Mouse (Mus musculus) forebrain, embryonic 14.5 days (tissue): Measurements from ENCODE around the gene C2cd4a. TPM values are rescaled to one million over a fixed set of nuclear protein-coding genes. Genes with fewer than 3 reads are reported as not detected.
A peak's percentile ranks its signal among the peaks of the same experiment; 100 is the strongest.

Source experiments
- ATAC-seq: fragments of 200-750 bp; cut with Nextera tagmentation; 2 replicates; pipeline ENCODE4 v1.8.0; 2017; ENCODE audit warnings: mild to moderate bottlenecking, moderate library complexity
- DNase-seq: peaks from one replicate; pipeline ENCODE4 v3.0.0-alpha.2; 2015; ENCODE audit warnings: low spot score
- H3K27ac ChIP-seq: fragments of 300-500 bp; sonication (generic); 2 replicates; pipeline ENCODE4 v1.5.1; 2014; ENCODE audit warnings: low read depth, mild to moderate bottlenecking, control low read depth, low read length, moderate library complexity
- H3K27me3 ChIP-seq: fragments of 300-500 bp; sonication (generic); replicated peaks from 2 replicates; pipeline ENCODE4 v1.6.1; 2014; ENCODE audit warnings: low read length, control low read depth, mixed read lengths; ENCODE audit not compliant: control insufficient read depth, insufficient read depth
- H3K36me3 ChIP-seq: fragments of 300-500 bp; sonication (generic); 2 replicates; pipeline ENCODE4 v1.6.1; 2014; ENCODE audit warnings: low read length, control low read depth; ENCODE audit not compliant: control insufficient read depth, insufficient read depth
- H3K4me1 ChIP-seq: fragments of 300-500 bp; sonication (generic); 2 replicates; pipeline ENCODE4 v1.6.1; 2014; ENCODE audit warnings: antibody characterized with exemption, low read length, control low read depth; ENCODE audit not compliant: control insufficient read depth, insufficient read depth
- H3K4me2 ChIP-seq: fragments of 300-500 bp; sonication (generic); 2 replicates; pipeline ENCODE4 v1.6.1; 2014; ENCODE audit warnings: mild to moderate bottlenecking, control low read depth, low read length
- H3K4me3 ChIP-seq: fragments of 300-500 bp; sonication (generic); 2 replicates; pipeline ENCODE4 v1.5.1; 2014; ENCODE audit warnings: low read depth, low read length, control low read depth
- H3K9ac ChIP-seq: fragments of 300-500 bp; sonication (generic); 2 replicates; pipeline ENCODE4 v1.6.1; 2014; ENCODE audit warnings: mild to moderate bottlenecking, low read length, control low read depth, moderate library complexity
- H3K9me3 ChIP-seq: fragments of 300-500 bp; sonication (generic); replicated peaks from 2 replicates; pipeline ENCODE4 v1.6.1; 2016; ENCODE audit warnings: low read length, control low read depth, mixed read lengths; ENCODE audit not compliant: control insufficient read depth
- WGBS: fragments of 180-500 bp; shearing (Covaris S2); extraction: QIAGEN DNeasy Blood & Tissue Kit; methylation state at CpG from one replicate; pipeline ENCODE4 v1.1.7; 2014; 5-methylcytosine and 5-hydroxymethylcytosine counted together
- polyA plus RNA-seq: library from polyadenylated mRNA; unstranded; fragments of >200 nt; fragmentation: Nextera tagmentation; extraction: Ambion mirVana; gene quantifications from 2 replicates; pipeline ENCODE4 v1.2.1, GENCODE M21; 2014

The C2cd4a gene
- polyA plus RNA-seq, 1 experiment from 2014 or later: 0.24 TPM

GRCm38 (mm10) chr9:67807000-67807399, 25.1 kb downstream of the C2cd4a start:
- Histone ChIP-seq H3K27ac (no peak overlapping the region), H3K4me1 (no peaks in the 10 kb centered on the region), H3K4me3 (no peak overlapping the region), H3K27me3 (no peaks in the 10 kb centered on the region), H3K4me2 (no peak overlapping the region), H3K9me3 (no peaks in the 10 kb centered on the region), H3K36me3 (no peaks in the 10 kb centered on the region), H3K9ac (no peak overlapping the region)
- ATAC-seq: no peak
- 79% methylated on average over 5 of the region's 5 CpGs for WGBS
- DNase-seq: no peak

GRCm38 (mm10) chr9:67802241-67802640, 29.9 kb downstream of the C2cd4a start:
- Histone ChIP-seq H3K9ac (no peak overlapping the region), H3K4me1 (no peaks in the 10 kb centered on the region), H3K4me2 (no peak overlapping the region), H3K27me3 (no peaks in the 10 kb centered on the region), H3K4me3 (no peak overlapping the region), H3K36me3 (no peaks in the 10 kb centered on the region), H3K9me3 (no peaks in the 10 kb centered on the region), H3K27ac (no peak overlapping the region)
- peak; percentile 82 for DNase-seq
- ATAC-seq: no peak
- WGBS: 29% methylated on average over 6 of the region's 6 CpGs

- H3K27me3 ChIP-seq: no peaks in the 10 kb centered on the region
- no peaks in the 10 kb centered on the region for H3K36me3 ChIP-seq
- ATAC-seq (no peak), DNase-seq (no peak)
- H3K4me1 ChIP-seq: peaks cover 21% of the 10 kb centered on the region
- H3K4me3 ChIP-seq: no peak overlapping the region
- no peak overlapping the region for H3K9ac ChIP-seq
- H3K9me3 ChIP-seq: no peaks in the 10 kb centered on the region
- WGBS: 69% methylated on average over 14 of the region's 14 CpGs
- no peak overlapping the region for H3K27ac ChIP-seq
- H3K4me2 ChIP-seq: no peak overlapping the region
Observed at GRCm38 (mm10) chr9:67799078-67799819, 32.9 kb downstream of the C2cd4a start.

GRCm38 (mm10) chr9:67795205-67795675, 36.9 kb downstream of the C2cd4a start:
- DNase-seq (peak; percentile 90), ATAC-seq (peak; percentile 90)
- H3K9me3 ChIP-seq: no peaks in the 10 kb centered on the region
- H3K9ac ChIP-seq: 0 out of 2 replicates have a peak overlapping the region, but pooled peaks have one; percentile 25
- H3K4me2 ChIP-seq: peak overlapping the region; percentile 38
- H3K27ac ChIP-seq: peak overlapping the region; percentile 76
- 25% methylated on average over 14 of the region's 14 CpGs for WGBS
- no peak overlapping the region for H3K4me3 ChIP-seq
- no peaks in the 10 kb centered on the region for H3K36me3 ChIP-seq
- no peaks in the 10 kb centered on the region for H3K27me3 ChIP-seq
- H3K4me1 ChIP-seq: peaks cover 24% of the 10 kb centered on the region

- ATAC-seq: no peak
- 91% methylated on average over 4 of the region's 4 CpGs for WGBS
- Histone ChIP-seq H3K4me3 (no peak overlapping the region), H3K9ac (no peak overlapping the region), H3K4me2 (no peak overlapping the region), H3K27ac (peak overlapping the region; percentile 76), H3K36me3 (no peaks in the 10 kb centered on the region), H3K27me3 (no peaks in the 10 kb centered on the region), H3K9me3 (no peaks in the 10 kb centered on the region), H3K4me1 (peaks cover 24% of the 10 kb centered on the region)
- DNase-seq: peak; percentile 10
Observed at GRCm38 (mm10) chr9:67794668-67795067, 37.5 kb downstream of the C2cd4a start.

GRCm38 (mm10) chr9:67794216-67794615, 37.9 kb downstream of the C2cd4a start:
- no peaks in the 10 kb centered on the region for H3K36me3 ChIP-seq
- H3K4me2 ChIP-seq: no peak overlapping the region
- H3K9me3 ChIP-seq: no peaks in the 10 kb centered on the region
- H3K27ac ChIP-seq: peak overlapping the region; percentile 76; the same call in 1 of the 2 replicates
- no peak overlapping the region for H3K9ac ChIP-seq
- H3K4me3 ChIP-seq: no peak overlapping the region
- peak; percentile 14 for DNase-seq
- WGBS: 82% methylated on average over 1 of the region's 1 CpGs
- peaks cover 24% of the 10 kb centered on the region for H3K4me1 ChIP-seq
- H3K27me3 ChIP-seq: no peaks in the 10 kb centered on the region
- ATAC-seq: 0 out of 2 replicates have a peak, but pooled peaks have one; percentile 19

GRCm38 (mm10) chr9:67793501-67793900, 38.6 kb downstream of the C2cd4a start:
- Histone ChIP-seq H3K4me2 (no peak overlapping the region), H3K9ac (no peak overlapping the region), H3K4me3 (no peak overlapping the region), H3K4me1 (peaks cover 24% of the 10 kb centered on the region), H3K27me3 (no peaks in the 10 kb centered on the region), H3K27ac (no peak overlapping the region), H3K36me3 (no peaks in the 10 kb centered on the region), H3K9me3 (no peaks in the 10 kb centered on the region)
- DNase-seq (no peak), ATAC-seq (no peak)
- 82% methylated on average over 6 of the region's 6 CpGs for WGBS

GRCm38 (mm10) chr9:67792405-67792804, 39.7 kb downstream of the C2cd4a start:
- H3K9me3 ChIP-seq: no peaks in the 10 kb centered on the region
- DNase-seq (no peak), ATAC-seq (no peak)
- WGBS: 73% methylated on average over 5 of the region's 5 CpGs
- no peak overlapping the region for H3K9ac ChIP-seq
- no peak overlapping the region for H3K4me3 ChIP-seq
- no peaks in the 10 kb centered on the region for H3K27me3 ChIP-seq
- H3K4me2 ChIP-seq: no peak overlapping the region
- no peak overlapping the region for H3K27ac ChIP-seq
- no peaks in the 10 kb centered on the region for H3K36me3 ChIP-seq
- peaks cover 24% of the 10 kb centered on the region for H3K4me1 ChIP-seq

GRCm38 (mm10) chr9:67787671-67788070, 44.5 kb downstream of the C2cd4a start:
- 59% methylated on average over 6 of the region's 6 CpGs for WGBS
- Histone ChIP-seq H3K4me2 (no peak overlapping the region), H3K4me1 (no peaks in the 10 kb centered on the region), H3K36me3 (no peaks in the 10 kb centered on the region), H3K27me3 (no peaks in the 10 kb centered on the region), H3K9ac (no peak overlapping the region), H3K9me3 (peaks cover 2% of the 10 kb centered on the region; the same call in 1 of the 2 replicates), H3K27ac (no peak overlapping the region), H3K4me3 (no peak overlapping the region)
- DNase-seq (no peak), ATAC-seq (no peak)
